Mouse (Mus musculus): ENCODE measurements around the gene Phactr1.

The Phactr1 gene

GRCm38 (mm10) chr13:43032451-43032850, 352.0 kb downstream of the Phactr1 start:
- peak; percentile 29 for DNase-seq (ENCODE audit: low read depth)

- DNase-seq (ENCODE audit: low read depth): no peak
These were observed 356.1 kb downstream of the Phactr1 start for GRCm38 (mm10) chr13:43036510-43036909.

- peak; percentile 2 for DNase-seq (ENCODE audit: low read depth)
These were observed 362.3 kb downstream of the Phactr1 start for GRCm38 (mm10) chr13:43042766-43043165.

GRCm38 (mm10) chr13:43048553-43048952, 368.1 kb downstream of the Phactr1 start:
- DNase-seq (ENCODE audit: low read depth): no peak

- DNase-seq (ENCODE audit: low read depth): no peak
These were observed 372.8 kb downstream of the Phactr1 start for GRCm38 (mm10) chr13:43053201-43053600.

GRCm38 (mm10) chr13:43055136-43055535, 374.7 kb downstream of the Phactr1 start:
- DNase-seq (ENCODE audit: low read depth): no peak

- no peak for DNase-seq (ENCODE audit: low read depth)
These were observed 376.7 kb downstream of the Phactr1 start for GRCm38 (mm10) chr13:43057104-43057503.

- DNase-seq (ENCODE audit: low read depth): no peak
These were observed 382.9 kb downstream of the Phactr1 start for GRCm38 (mm10) chr13:43063355-43063754.

- no peak for DNase-seq (ENCODE audit: low read depth)
These were observed 388.4 kb downstream of the Phactr1 start for GRCm38 (mm10) chr13:43068716-43069265.

- no peak for DNase-seq (ENCODE audit: low read depth)
These were observed 390.1 kb downstream of the Phactr1 start for GRCm38 (mm10) chr13:43070496-43070895.

GRCm38 (mm10) chr13:43070971-43071370, 390.5 kb downstream of the Phactr1 start:
- no peak for DNase-seq (ENCODE audit: low read depth)

- no peak for DNase-seq (ENCODE audit: low read depth)
These were observed 395.0 kb downstream of the Phactr1 start for GRCm38 (mm10) chr13:43075456-43075855.

- no peak for DNase-seq (ENCODE audit: low read depth)
These were observed 397.1 kb downstream of the Phactr1 start for GRCm38 (mm10) chr13:43077485-43077884.

- no peak for DNase-seq (ENCODE audit: low read depth)
These were observed 404.8 kb downstream of the Phactr1 start for GRCm38 (mm10) chr13:43085226-43085625.

GRCm38 (mm10) chr13:43094365-43094764, 413.9 kb downstream of the Phactr1 start:
- no peak for DNase-seq (ENCODE audit: low read depth)

- DNase-seq (ENCODE audit: low read depth): no peak
These were observed 422.5 kb downstream of the Phactr1 start for GRCm38 (mm10) chr13:43102943-43103342.

GRCm38 (mm10) chr13:43104496-43104895, 424.1 kb downstream of the Phactr1 start:
- no peak for DNase-seq (ENCODE audit: low read depth)

GRCm38 (mm10) chr13:43112280-43112679, 431.9 kb downstream of the Phactr1 start:
- DNase-seq (ENCODE audit: low read depth): no peak

GRCm38 (mm10) chr13:43112707-43113106, 432.3 kb downstream of the Phactr1 start:
- no peak for DNase-seq (ENCODE audit: low read depth)

- no peak for DNase-seq (ENCODE audit: low read depth)
These were observed 432.7 kb downstream of the Phactr1 start for GRCm38 (mm10) chr13:43113141-43113540.

- no peak for DNase-seq (ENCODE audit: low read depth)
These were observed 442.1 kb downstream of the Phactr1 start for GRCm38 (mm10) chr13:43122306-43123070.

GRCm38 (mm10) chr13:43123895-43124682, 443.7 kb downstream of the Phactr1 start:
- DNase-seq (ENCODE audit: low read depth): no peak

- no peak for DNase-seq (ENCODE audit: low read depth)
These were observed 444.3 kb downstream of the Phactr1 start for GRCm38 (mm10) chr13:43124683-43125074.

All from fibroblast of lung, adult 2 months (primary cell).